ENCODE assay signal across 12 mouse cellular contexts in the genomic region with DNA sequence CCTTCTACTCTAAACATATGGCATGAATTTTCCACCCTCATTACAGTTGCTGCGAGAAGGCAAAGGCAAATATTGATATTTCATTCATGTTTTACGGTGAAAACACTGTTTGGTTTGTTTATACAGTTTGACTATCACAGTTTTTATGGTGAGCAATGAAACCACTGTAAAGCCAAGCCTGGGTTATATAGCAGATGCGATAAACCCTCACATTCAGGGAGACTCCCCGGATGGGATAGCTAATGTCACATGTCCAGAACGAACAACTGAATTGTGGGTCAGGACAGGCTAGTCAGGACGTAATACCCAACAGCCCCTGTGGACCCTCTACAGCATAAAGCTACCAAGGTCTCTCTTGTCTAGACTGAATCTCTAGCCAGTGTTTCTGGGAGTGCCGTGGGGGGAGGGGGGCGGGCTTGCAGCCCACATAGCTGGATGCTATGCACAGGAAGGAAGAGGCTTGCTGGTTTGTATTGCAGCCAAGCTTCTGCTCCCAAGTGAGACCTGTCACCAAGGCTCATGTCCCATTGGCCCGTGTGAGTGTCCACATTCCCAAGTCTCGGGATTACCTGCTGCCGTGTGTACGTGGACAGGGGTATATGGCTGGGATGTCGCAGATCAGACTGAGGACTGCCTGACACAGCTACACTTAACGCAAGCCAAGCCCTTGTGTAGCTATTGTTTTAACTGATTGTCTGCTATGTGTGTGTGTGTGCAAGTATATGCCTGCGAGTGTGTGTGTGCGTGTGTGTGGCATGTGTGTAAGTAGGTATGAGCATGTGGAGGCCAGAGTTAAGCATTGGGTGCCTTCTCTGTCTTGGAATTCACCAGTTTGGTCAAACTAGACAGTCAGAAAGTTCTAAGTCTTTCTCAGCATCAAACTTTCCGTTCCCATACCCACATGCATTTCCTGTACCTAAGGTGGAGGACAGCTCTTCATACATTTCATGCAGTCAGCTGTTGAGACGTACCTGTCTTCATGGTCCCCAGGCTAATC.
DNase-seq lines count a peak whose midpoint lies in the region; ATAC-seq lines count a peak whose summit lies in the region.
"Had no signal": no experiment of that assay in that cellular context is flagged by ENCODE, and none has a peak within 500 bp of the region (broad histone marks: within the 10 kb centered on the region; RNA-seq: fewer than 3 reads in every experiment).

No protein-coding gene starts in this region.

- intact Hi-C loops in gastrocnemius, postnatal 14 days (cut with DNase I; ENCODE audit: low total_unique reads) = no loop called here

- no peak for DNase-seq in heart, embryonic 10.5 days (ENCODE audit: low spot score)
- no peak for DNase-seq in neural tube, embryonic 10.5 days (ENCODE audit: extremely low spot score, low spot score)
- DNase-seq in limb, embryonic 10.5 days (ENCODE audit: low spot score) = no peak
- no peak for DNase-seq in retina, embryonic 14.5 days (ENCODE audit: low spot score)
- DNase-seq in thymus, postnatal 36 days = no peak
- no peak for DNase-seq in gastrocnemius, postnatal 14 days
- DNase-seq: embryo, embryonic 11 days; heart, postnatal 36 days; thymus, adult 18-20 months had no signal

- no peaks in the 10 kb centered on the region for H3K9me3 ChIP-seq in heart, embryonic 15.5 days (replicated peaks)
- no peaks in the 10 kb centered on the region for H3K9me3 ChIP-seq in heart, embryonic 10.5 days
- H3K9me3 ChIP-seq in neural tube, embryonic 15.5 days (replicated peaks) = no peaks in the 10 kb centered on the region
- H3K9me3 ChIP-seq in limb, embryonic 10.5 days (replicated peaks) = no peaks in the 10 kb centered on the region
- H3K9me3 ChIP-seq: liver, embryonic 15.5 days had no signal

- peaks cover 15% of the 10 kb centered on the region for H3K4me1 ChIP-seq in heart, embryonic 15.5 days (replicated peaks)
- peaks cover 23% of the 10 kb centered on the region for H3K4me1 ChIP-seq in heart, embryonic 10.5 days
- H3K4me1 ChIP-seq in neural tube, embryonic 15.5 days = peaks cover 30% of the 10 kb centered on the region
- peaks cover 68% of the 10 kb centered on the region for H3K4me1 ChIP-seq in limb, embryonic 10.5 days
- H3K4me1 ChIP-seq: liver, embryonic 15.5 days had no signal

- no peak overlapping the region for H3K27ac ChIP-seq in heart, embryonic 15.5 days
- no peak overlapping the region for H3K27ac ChIP-seq in heart, embryonic 10.5 days
- 0 out of 2 replicates have a peak overlapping the region, but pooled peaks have one; percentile 51 for H3K27ac ChIP-seq in neural tube, embryonic 15.5 days (replicated peaks)
- peak overlapping the region; percentile 82 for H3K27ac ChIP-seq in limb, embryonic 10.5 days
- H3K27ac ChIP-seq: liver, embryonic 15.5 days had no signal

- H3K27me3 ChIP-seq in heart, embryonic 15.5 days = no peaks in the 10 kb centered on the region
- H3K27me3 ChIP-seq in heart, embryonic 10.5 days (ENCODE audit: insufficient read depth, poor library complexity, severe bottlenecking) = peaks cover 6% of the 10 kb centered on the region; the same call in 1 of the 2 replicates
- H3K27me3 ChIP-seq in neural tube, embryonic 15.5 days (replicated peaks) = no peaks in the 10 kb centered on the region
- H3K27me3 ChIP-seq in limb, embryonic 10.5 days (ENCODE audit: low read depth, poor library complexity, severe bottlenecking) = 0 out of 2 replicates have a peak, but pooled peaks cover 4% of the 10 kb centered on the region
- H3K27me3 ChIP-seq: liver, embryonic 15.5 days had no signal

- no peak overlapping the region for H3K4me2 ChIP-seq in heart, embryonic 15.5 days
- peak overlapping the region; percentile 19; the same call in 1 of the 2 replicates for H3K4me2 ChIP-seq in neural tube, embryonic 15.5 days
- H3K4me2 ChIP-seq: liver, embryonic 15.5 days had no signal

- H3K9ac ChIP-seq in heart, embryonic 15.5 days = no peak overlapping the region
- H3K9ac ChIP-seq in neural tube, embryonic 15.5 days (replicated peaks) = 0 out of 2 replicates have a peak overlapping the region, but pooled peaks have one; percentile 20
- H3K9ac ChIP-seq: liver, embryonic 15.5 days had no signal

- no peaks in the 10 kb centered on the region for H3K36me3 ChIP-seq in heart, embryonic 15.5 days
- H3K36me3 ChIP-seq in heart, embryonic 10.5 days = no peaks in the 10 kb centered on the region
- H3K36me3 ChIP-seq in neural tube, embryonic 15.5 days = no peaks in the 10 kb centered on the region
- H3K36me3 ChIP-seq in limb, embryonic 10.5 days = no peaks in the 10 kb centered on the region
- H3K36me3 ChIP-seq: liver, embryonic 15.5 days had no signal

- WGBS in heart, embryonic 15.5 days = 69% methylated on average over 18 of the region's 18 CpGs
- 79% methylated on average over 18 of the region's 18 CpGs for WGBS in heart, embryonic 10.5 days
- 81% methylated on average over 18 of the region's 18 CpGs for WGBS in neural tube, embryonic 15.5 days
- 86% methylated on average over 18 of the region's 18 CpGs for WGBS in limb, embryonic 10.5 days

- no peak overlapping the region for H3K4me3 ChIP-seq in heart, embryonic 15.5 days
- H3K4me3 ChIP-seq in heart, embryonic 10.5 days = no peak overlapping the region
- no peak overlapping the region for H3K4me3 ChIP-seq in neural tube, embryonic 15.5 days (replicated peaks)
- no peak overlapping the region for H3K4me3 ChIP-seq in limb, embryonic 10.5 days
- H3K4me3 ChIP-seq: liver, embryonic 15.5 days had no signal

- 0 out of 2 replicates have a peak, but pooled peaks have one; percentile 22 for ATAC-seq in heart, embryonic 15.5 days (replicated peaks; ENCODE audit: insufficient number of reproducible peaks, insufficient read depth, low FRiP score, low read depth)
- no peak for ATAC-seq in neural tube, embryonic 15.5 days (ENCODE audit: low FRiP score)

Comparison
In these comparisons a context has a peak if more than half of its experiments do, and no peak if none do; other contexts are left out.
1. H3K27ac ChIP-seq: peak in neural tube, embryonic 15.5 days (single experiment) and limb, embryonic 10.5 days (single experiment); none in heart, embryonic 15.5 days (single experiment) and heart, embryonic 10.5 days (single experiment).